Comparison of ENCODE assay signal across 8 mouse cellular contexts in genomic region chr1:87755641-87756470, GRCm38 (mm10). TPM values are rescaled to one million over a fixed set of nuclear protein-coding genes. Genes with fewer than 3 reads are reported as not detected.
DNase-seq lines count a peak whose midpoint lies in the region; ATAC-seq and TF ChIP-seq lines count a peak whose summit lies in the region.

Gene Atg16l1, plus strand, starts transcription at chr1:87755870.

- no peaks in the 10 kb centered on the region for H3K27me3 ChIP-seq in hindbrain, embryonic 10.5 days (ENCODE audit: insufficient read depth, poor library complexity, severe bottlenecking)
- no peaks in the 10 kb centered on the region for H3K27me3 ChIP-seq in lung, postnatal 0 days (replicated peaks; ENCODE audit: insufficient read depth, low read length)

- TF ChIP-seq EP300 in lung, postnatal 0 days (IDR thresholded peaks at IDR 0.05), result peak; percentile 88

- no peaks in the 10 kb centered on the region for H3K9me3 ChIP-seq in hindbrain, embryonic 10.5 days
- H3K9me3 ChIP-seq in lung, postnatal 0 days (ENCODE audit: low read length), result no peaks in the 10 kb centered on the region

- peak within 1 kb of the TSS; percentile 95 for H3K4me3 ChIP-seq in hindbrain, embryonic 10.5 days
- H3K4me3 ChIP-seq in lung, postnatal 0 days (ENCODE audit: low read depth, low read length), result peak within 1 kb of the TSS; percentile 61

- H3K36me3 ChIP-seq in hindbrain, embryonic 10.5 days, result peaks cover 28% of the 10 kb centered on the region
- peaks cover 8% of the 10 kb centered on the region; the same call in 1 of the 2 replicates for H3K36me3 ChIP-seq in lung, postnatal 0 days (ENCODE audit: insufficient read depth, low read length)

- H3K4me1 ChIP-seq in hindbrain, embryonic 10.5 days (replicated peaks), result peaks cover 10% of the 10 kb centered on the region
- H3K4me1 ChIP-seq in lung, postnatal 0 days (ENCODE audit: insufficient read depth, low read depth, low read length), result peaks cover 5% of the 10 kb centered on the region; the same call in 1 of the 2 replicates

- H3K4me2 ChIP-seq in lung, postnatal 0 days (replicated peaks; ENCODE audit: low read depth, low read length), result peak within 1 kb of the TSS; percentile 60

- DNase-seq in MN1 (ENCODE audit: low spot score), result peak; percentile 97
- DNase-seq in cerebellum, adult 9-10 months, result peak; percentile 94
- DNase-seq in hindbrain, embryonic 10.5 days (ENCODE audit: low spot score), result peak; percentile 92
- DNase-seq in layer of hippocampus, adult 9-11 months, result peak; percentile 96
- peak; percentile 98 for DNase-seq in lung, postnatal 0 days (ENCODE audit: low spot score)
- DNase-seq in ovary, postnatal 14 days (ENCODE audit: low spot score), result peak; percentile 87
- DNase-seq in thymus, postnatal 14 days, result peak; percentile 95

- WGBS in hindbrain, embryonic 10.5 days, result 1% methylated on average over 79 of the region's 79 CpGs
- WGBS in lung, postnatal 0 days, result 1% methylated on average over 62 of the region's 79 CpGs

- peak; percentile 100 for ATAC-seq in frontal cortex, adult (ENCODE audit: low TSS enrichment)
- ATAC-seq in lung, postnatal 0 days, result peak; percentile 99

- H3K9ac ChIP-seq in lung, postnatal 0 days (replicated peaks; ENCODE audit: low read depth), result peak within 1 kb of the TSS; percentile 72

- H3K27ac ChIP-seq in hindbrain, embryonic 10.5 days, result peak within 1 kb of the TSS; percentile 95
- peak within 1 kb of the TSS; percentile 86 for H3K27ac ChIP-seq in lung, postnatal 0 days (ENCODE audit: low read length)

- peak; percentile 63 for TF ChIP-seq CTCF in lung, postnatal 0 days (IDR thresholded peaks at IDR 0.05)

RNA-seq across cellular contexts. Expression of gene Atg16l1, which starts in this region (rescaled TPM):
- polyA plus RNA-seq in hindbrain, embryonic 10.5 days (2016; fragmentation: Nextera tagmentation; extraction: Ambion mirVana), result 36.5 and 41.2 TPM in 2 replicates
- polyA plus RNA-seq in lung, postnatal 0 days (2015; fragmentation: Nextera tagmentation; extraction: Ambion mirVana), result 21.5 and 21.7 TPM in 2 replicates

Comparison
In these comparisons a context has a peak if more than half of its experiments do, and no peak if none do; other contexts are left out.
1. Peak in every context shown above with its lines: DNase-seq, ATAC-seq, H3K4me3 ChIP-seq and H3K27ac ChIP-seq.